Mouse (Mus musculus) forebrain, postnatal 0 days (tissue): ENCODE results near the gene Spty2d1. TPM values are rescaled to one million over a fixed set of nuclear protein-coding genes. Genes with fewer than 3 reads are reported as not detected.
A peak's percentile ranks its signal among the peaks of the same experiment; 100 is the strongest.

Source experiments
- ATAC-seq: fragments of 200-750 bp; cut with Nextera tagmentation; 2 replicates; pipeline ENCODE4 v1.8.0; 2017; ENCODE audit warnings: mild to moderate bottlenecking, moderate library complexity
- DNase-seq: peaks from one replicate; pipeline ENCODE4 v3.0.0-alpha.2; 2015
- H3K27ac ChIP-seq: fragments of 300-500 bp; sonication (generic); 2 replicates; pipeline ENCODE4 v1.5.1; 2014; ENCODE audit warnings: low read depth, mild to moderate bottlenecking, antibody characterized with exemption, low read length, moderate library complexity, mixed read lengths
- H3K27me3 ChIP-seq: fragments of 300-500 bp; sonication (generic); 2 replicates; pipeline ENCODE4 v1.6.1; 2014; ENCODE audit warnings: mild to moderate bottlenecking, low read length, mixed read lengths; ENCODE audit not compliant: insufficient read depth
- H3K36me3 ChIP-seq: fragments of 300-500 bp; sonication (generic); 2 replicates; pipeline ENCODE4 v1.6.1; 2014; ENCODE audit warnings: mild to moderate bottlenecking, moderate library complexity; ENCODE audit not compliant: insufficient read depth
- H3K4me1 ChIP-seq: fragments of 300-500 bp; sonication (generic); 2 replicates; pipeline ENCODE4 v1.6.1; 2014; ENCODE audit warnings: antibody characterized with exemption; ENCODE audit not compliant: insufficient read depth
- H3K4me2 ChIP-seq: fragments of 300-500 bp; sonication (generic); 2 replicates; pipeline ENCODE4 v1.6.1; 2014; ENCODE audit warnings: low read depth, mild to moderate bottlenecking, moderate library complexity
- H3K4me3 ChIP-seq: fragments of 300-500 bp; sonication (generic); 2 replicates; pipeline ENCODE4 v1.5.1; 2014; ENCODE audit warnings: low read depth, low read length, mixed read lengths
- H3K9ac ChIP-seq: fragments of 300-500 bp; sonication (generic); 2 replicates; pipeline ENCODE4 v1.6.1; 2014; ENCODE audit warnings: mild to moderate bottlenecking
- H3K9me3 ChIP-seq: fragments of 300-500 bp; sonication (generic); 2 replicates; pipeline ENCODE4 v1.6.1; 2016; ENCODE audit warnings: low read length
- CTCF ChIP-seq: sonication (generic); IDR thresholded peaks from 2 replicates; pipeline ENCODE4 v1.5.1; 2016; ENCODE audit warnings: antibody characterized with exemption, control low read depth, low read depth
- WGBS: fragments of 180-500 bp; shearing (Covaris S2); extraction: QIAGEN DNeasy Blood & Tissue Kit; methylation state at CpG from one replicate; pipeline ENCODE4 v1.1.7; 2014; 5-methylcytosine and 5-hydroxymethylcytosine counted together
- polyA plus RNA-seq: library from polyadenylated mRNA; unstranded; fragments of >200 nt; fragmentation: Nextera tagmentation; extraction: Ambion mirVana; gene quantifications from 2 replicates; pipeline ENCODE4 v1.2.1, GENCODE M21; 2015
- total RNA-seq: library from RNA; depleted of rRNA; stranded (reverse); fragments of >200 nt; gene quantifications from 2 replicates; pipeline ENCODE4 v1.2.3, GENCODE M21; 2014; rRNA removed

Spty2d1 gene
- total RNA-seq: 9.5 and 10.9 TPM in 2 replicates
- polyA plus RNA-seq: 3.7 and 5.0 TPM in 2 replicates

DNA sequence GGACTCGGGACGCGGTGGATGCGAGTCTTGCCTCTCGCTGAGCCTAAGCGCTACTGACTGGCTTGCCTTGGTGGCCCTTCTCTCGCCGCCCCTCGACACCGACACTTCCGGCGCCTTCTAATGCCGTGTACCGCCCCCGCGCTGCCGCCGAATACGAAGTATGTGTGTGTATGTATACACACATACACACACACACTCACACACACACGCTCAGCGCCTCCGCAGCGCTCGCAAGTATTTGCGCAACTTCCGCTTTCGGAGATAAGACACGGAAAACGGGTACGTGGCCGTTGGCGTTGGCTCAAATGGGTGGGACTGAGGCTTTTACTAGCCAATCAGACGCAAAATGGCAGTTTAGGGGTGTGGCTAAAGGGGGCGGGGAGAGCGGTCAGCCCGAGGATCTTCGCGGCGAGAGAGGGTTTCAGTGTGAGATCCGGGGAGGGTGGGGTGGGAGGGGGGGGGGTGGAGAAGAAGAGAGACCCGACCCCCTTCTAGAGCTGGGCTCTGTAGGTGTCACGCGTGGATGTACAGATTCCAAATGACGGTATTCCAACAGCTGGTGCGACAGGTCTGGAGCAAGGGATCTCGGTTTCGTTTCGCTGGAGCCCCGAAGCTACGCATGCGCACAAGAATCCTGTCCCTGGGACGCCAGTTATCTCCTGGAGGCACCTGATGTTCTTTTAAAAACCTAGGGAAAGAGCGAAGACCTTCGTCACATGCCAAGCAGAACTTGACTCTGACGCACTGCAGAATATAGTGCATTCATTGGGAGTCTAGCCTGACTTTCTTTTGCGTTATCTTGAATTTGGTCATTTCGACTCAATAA is at the start of gene Spty2d1:
TSS of gene Spty2d1 (minus strand) at position 244 of the 826 bp plus-strand sequence.
- TF ChIP-seq CTCF: no peak; the same call in 1 of the 2 replicates
- H3K4me2 ChIP-seq: peak within 1 kb of the TSS; percentile 83
- H3K36me3 ChIP-seq: no peaks in the 10 kb centered on the region
- peaks cover 8% of the 10 kb centered on the region for H3K4me1 ChIP-seq
- H3K9me3 ChIP-seq: no peaks in the 10 kb centered on the region
- H3K27ac ChIP-seq: peak within 1 kb of the TSS; percentile 87
- H3K4me3 ChIP-seq: peak within 1 kb of the TSS; percentile 70
- DNase-seq: peak; percentile 100
- H3K9ac ChIP-seq: peak within 1 kb of the TSS; percentile 67
- no peaks in the 10 kb centered on the region for H3K27me3 ChIP-seq
- 2% methylated on average over 57 of the region's 57 CpGs for WGBS
- ATAC-seq: peak; percentile 97

DNA sequence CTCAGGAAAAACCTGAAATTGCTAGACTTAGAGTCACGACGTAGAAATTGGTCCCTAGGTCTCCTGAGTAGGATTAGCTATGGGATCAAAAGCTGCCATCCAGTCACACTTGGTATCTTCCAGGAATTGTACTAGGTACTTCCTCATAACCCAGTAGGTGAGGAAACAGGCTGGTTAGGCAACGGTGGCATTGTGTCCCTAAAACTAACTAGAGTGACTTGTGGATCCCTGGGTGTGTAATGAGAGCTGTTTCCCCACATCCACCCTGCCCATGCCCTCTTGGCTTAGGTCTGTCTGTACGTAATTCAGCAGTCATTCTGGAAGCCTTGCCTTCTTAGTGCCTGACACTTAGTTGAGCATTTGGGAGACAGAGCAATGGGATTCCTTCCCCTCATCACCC is 48.1 kb upstream of the Spty2d1 start:
- no peak for ATAC-seq
- DNase-seq: no peak
- TF ChIP-seq CTCF: no peak
- H3K4me1 ChIP-seq: peaks cover 7% of the 10 kb centered on the region; the same call in 1 of the 2 replicates
- H3K36me3 ChIP-seq: peaks cover 14% of the 10 kb centered on the region
- no peaks in the 10 kb centered on the region for H3K27me3 ChIP-seq
- H3K27ac ChIP-seq: no peak overlapping the region
- H3K9me3 ChIP-seq: no peaks in the 10 kb centered on the region
- H3K4me3 ChIP-seq: no peak overlapping the region
- 91% methylated on average over 4 of the region's 4 CpGs for WGBS
- H3K4me2 ChIP-seq: no peak overlapping the region
- no peak overlapping the region for H3K9ac ChIP-seq

DNA sequence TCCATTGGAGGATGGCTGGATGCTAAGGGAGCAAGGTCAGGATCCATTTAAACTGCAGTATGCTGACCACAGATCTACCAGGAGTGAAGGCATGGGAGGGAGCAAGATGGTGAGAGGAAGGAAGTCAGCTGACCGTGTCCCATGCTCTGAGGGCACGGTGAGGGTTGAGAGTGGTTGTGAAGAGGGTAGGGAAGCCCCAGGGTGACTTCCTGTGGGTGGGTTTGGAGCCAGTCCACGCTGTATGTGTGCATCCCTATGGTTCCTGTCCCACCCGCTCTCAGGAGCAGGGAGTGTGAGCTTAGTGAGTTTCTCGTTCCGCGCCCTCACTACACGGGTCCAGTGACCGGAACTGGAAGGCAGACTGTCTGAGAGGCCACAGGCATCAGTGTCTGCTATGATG is 47.5 kb upstream of the Spty2d1 start:
- WGBS: 81% methylated on average over 9 of the region's 9 CpGs
- H3K4me3 ChIP-seq: no peak overlapping the region
- no peaks in the 10 kb centered on the region for H3K27me3 ChIP-seq
- H3K27ac ChIP-seq: no peak overlapping the region
- no peak for TF ChIP-seq CTCF
- peaks cover 14% of the 10 kb centered on the region for H3K36me3 ChIP-seq
- ATAC-seq (no peak), DNase-seq (no peak)
- H3K9ac ChIP-seq: no peak overlapping the region
- peaks cover 8% of the 10 kb centered on the region; the same call in 1 of the 2 replicates for H3K4me1 ChIP-seq
- H3K4me2 ChIP-seq: no peak overlapping the region
- no peaks in the 10 kb centered on the region for H3K9me3 ChIP-seq

DNA sequence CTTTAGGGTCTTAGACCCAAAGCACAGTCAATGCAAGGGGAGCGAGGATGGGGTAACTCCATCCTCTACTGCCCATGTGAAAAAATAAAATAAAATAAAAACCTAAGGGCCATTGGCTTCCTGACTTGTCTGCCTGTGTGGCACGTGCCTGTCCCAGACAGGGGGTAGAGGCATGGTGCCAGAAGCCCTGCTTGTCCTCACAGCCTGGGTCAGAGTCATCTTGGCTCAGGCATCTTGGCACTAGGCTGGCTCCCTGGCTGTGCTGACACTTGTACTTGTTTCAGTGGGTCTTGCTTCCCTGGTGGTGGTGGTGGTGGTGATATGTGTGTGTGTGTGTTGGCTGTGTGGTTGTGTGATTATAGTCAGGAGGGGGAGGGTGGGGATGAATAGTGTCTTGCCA is 46.5 kb upstream of the Spty2d1 start:
- H3K27me3 ChIP-seq: no peaks in the 10 kb centered on the region
- no peak for DNase-seq
- H3K9me3 ChIP-seq: no peaks in the 10 kb centered on the region
- no peak overlapping the region for H3K9ac ChIP-seq
- no peak overlapping the region for H3K4me2 ChIP-seq
- no peak for TF ChIP-seq CTCF
- H3K4me3 ChIP-seq: no peak overlapping the region
- H3K4me1 ChIP-seq: peaks cover 12% of the 10 kb centered on the region; the same call in 1 of the 2 replicates
- WGBS: 64% methylated on average over 2 of the region's 2 CpGs
- peaks cover 14% of the 10 kb centered on the region for H3K36me3 ChIP-seq
- H3K27ac ChIP-seq: no peak overlapping the region
- ATAC-seq: no peak

DNA sequence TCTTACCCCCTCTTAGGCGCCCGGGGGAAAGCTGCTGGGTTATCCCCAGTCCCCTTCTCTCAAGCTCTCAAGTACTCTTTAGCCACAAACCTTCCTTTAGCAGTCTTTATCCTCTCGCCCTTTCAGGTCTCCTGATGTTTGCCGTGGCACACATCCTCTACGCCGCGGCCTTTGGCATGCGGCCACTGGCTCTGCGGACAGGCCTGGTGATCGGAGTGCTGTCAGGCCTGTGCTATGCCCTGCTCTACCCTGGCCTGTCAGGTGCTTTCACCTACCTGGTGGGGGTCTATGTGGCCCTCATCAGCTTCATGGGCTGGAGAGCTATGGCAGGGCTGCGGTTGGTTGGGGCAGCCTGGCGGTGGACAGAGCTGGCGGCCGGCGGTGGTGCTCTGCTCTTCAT is 45.1 kb upstream of the Spty2d1 start:
- no peak overlapping the region for H3K27ac ChIP-seq
- DNase-seq (no peak), ATAC-seq (no peak)
- H3K9ac ChIP-seq: no peak overlapping the region
- H3K4me3 ChIP-seq: no peak overlapping the region
- H3K4me1 ChIP-seq: peaks cover 12% of the 10 kb centered on the region; the same call in 1 of the 2 replicates
- no peak overlapping the region for H3K4me2 ChIP-seq
- no peak for TF ChIP-seq CTCF
- no peaks in the 10 kb centered on the region for H3K27me3 ChIP-seq
- WGBS: 89% methylated on average over 15 of the region's 15 CpGs
- H3K36me3 ChIP-seq: peaks cover 14% of the 10 kb centered on the region
- H3K9me3 ChIP-seq: no peaks in the 10 kb centered on the region

DNA sequence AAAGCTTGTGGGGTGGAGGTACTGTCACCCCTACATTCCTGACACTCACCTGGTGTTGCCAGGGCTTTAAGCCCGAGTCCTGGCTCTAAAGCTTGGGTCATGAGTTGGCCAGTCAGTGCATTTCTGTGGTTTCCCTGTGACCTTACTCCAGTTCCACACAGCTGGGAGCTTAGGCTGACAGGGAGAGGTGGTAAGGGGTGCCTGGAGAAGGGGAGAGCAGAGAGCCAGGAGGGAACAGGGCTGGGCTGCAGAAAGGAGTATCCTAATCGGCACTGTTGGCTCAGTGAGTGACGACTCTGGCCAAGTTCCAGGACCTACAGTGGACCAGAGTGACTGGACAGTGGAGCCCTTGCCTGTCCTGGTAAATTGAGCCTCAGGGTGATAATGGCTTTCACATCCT is 44.1 kb upstream of the Spty2d1 start:
- Histone ChIP-seq H3K4me3 (no peak overlapping the region), H3K27ac (0 out of 2 replicates have a peak overlapping the region, but pooled peaks have one; percentile 29), H3K36me3 (peaks cover 14% of the 10 kb centered on the region), H3K4me1 (peaks cover 12% of the 10 kb centered on the region; the same call in 1 of the 2 replicates), H3K9me3 (no peaks in the 10 kb centered on the region), H3K9ac (no peak overlapping the region), H3K4me2 (peak overlapping the region; percentile 81; the same call in 1 of the 2 replicates), H3K27me3 (no peaks in the 10 kb centered on the region)
- DNase-seq (no peak), ATAC-seq (no peak)
- WGBS: 22% methylated on average over 3 of the region's 3 CpGs
- no peak for TF ChIP-seq CTCF

DNA sequence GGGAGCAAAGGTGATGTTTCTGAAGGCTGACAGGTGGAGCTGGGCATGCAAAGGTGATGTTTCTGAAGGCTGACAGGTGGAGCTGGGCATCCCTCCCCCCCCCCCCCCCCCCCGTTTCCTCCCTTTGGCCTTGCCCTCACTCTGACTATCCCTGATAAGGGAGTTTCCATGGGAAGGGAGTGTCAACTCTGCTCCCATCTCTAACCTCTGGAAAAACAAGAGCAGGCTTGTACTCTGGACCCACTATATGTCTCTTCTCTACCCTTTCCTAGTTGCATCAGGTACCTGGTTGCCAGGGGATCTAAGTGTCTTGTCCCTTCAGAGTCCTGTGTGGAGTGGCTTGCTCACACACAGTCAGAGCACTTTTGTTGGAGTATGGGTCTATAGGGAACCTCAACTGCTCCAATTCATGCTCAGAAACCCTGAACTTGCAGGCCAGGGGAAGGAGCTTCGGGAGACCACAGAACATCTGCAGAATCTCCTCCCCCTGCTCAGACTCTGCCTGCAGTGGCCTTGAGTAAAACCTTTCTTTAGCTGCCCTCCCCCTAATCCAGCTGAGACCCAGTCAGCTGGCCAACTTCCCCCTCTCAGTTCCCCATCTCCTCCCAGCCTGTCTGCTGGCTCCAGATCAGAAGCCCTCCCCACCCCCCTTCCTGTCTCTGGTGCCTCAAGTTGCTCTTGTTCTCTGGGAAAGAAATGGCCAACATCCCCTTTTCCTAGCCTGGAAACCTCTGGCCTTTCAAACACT is 43.4 kb upstream of the Spty2d1 start:
- Histone ChIP-seq H3K4me3 (peak overlapping the region; percentile 97), H3K9ac (no peak overlapping the region), H3K4me1 (peaks cover 12% of the 10 kb centered on the region; the same call in 1 of the 2 replicates), H3K36me3 (peaks cover 14% of the 10 kb centered on the region), H3K9me3 (no peaks in the 10 kb centered on the region), H3K27me3 (no peaks in the 10 kb centered on the region), H3K27ac (0 out of 2 replicates have a peak overlapping the region, but pooled peaks have one; percentile 29), H3K4me2 (peak overlapping the region; percentile 81)
- DNase-seq (peak; percentile 20), ATAC-seq (no peak)
- 4% methylated on average over 1 of the region's 2 CpGs for WGBS
- no peak for TF ChIP-seq CTCF
